Mouse (Mus musculus) embryonic fibroblast, embryonic 13.5 days (primary cell): Measurements from ENCODE around the gene Ggact.

Experiments
- CTCF ChIP-seq: IDR thresholded peaks from 2 replicates; pipeline ENCODE4 v1.5.1; 2011; ENCODE audit warnings: mild to moderate bottlenecking, control low read depth, low read length, moderate library complexity, borderline replicate concordance; ENCODE audit not compliant: insufficient read depth
- POLR2A ChIP-seq: IDR thresholded peaks from 2 replicates; pipeline ENCODE4 v1.6.1; 2011; ENCODE audit warnings: low read depth, mild to moderate bottlenecking, control low read depth, low read length, moderate library complexity

GRCm38 (mm10) chr14:122869831-122870230 is 43.7 kb downstream of the Ggact start:
- TF ChIP-seq POLR2A, result no peak
- no peak for TF ChIP-seq CTCF
